Comparison of ENCODE assay signal across 29 mouse cellular contexts in the genomic region with DNA sequence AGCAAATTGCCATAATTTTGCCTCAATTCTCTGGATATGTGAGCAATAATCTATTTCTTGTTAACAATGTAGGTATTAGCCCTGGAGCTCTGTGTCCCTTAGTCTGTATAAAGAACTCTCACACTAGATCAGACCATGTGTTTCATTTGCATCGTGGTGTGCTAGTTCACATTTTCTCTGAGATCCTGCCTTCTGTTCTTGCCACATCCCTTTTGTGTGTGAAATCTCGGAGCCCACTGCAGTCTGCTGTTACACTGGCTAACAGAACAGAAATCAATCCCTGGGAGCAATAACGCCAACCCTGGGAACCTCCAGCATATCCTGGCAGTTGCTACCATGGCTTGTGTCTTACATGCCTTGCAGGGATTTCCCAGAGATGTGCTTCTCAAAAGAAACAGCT.
"Had no signal": no experiment of that assay in that cellular context is flagged by ENCODE, and none has a peak within 500 bp of the region (broad histone marks: within the 10 kb centered on the region; RNA-seq: fewer than 3 reads in every experiment).

No protein-coding gene starts in this region.

- ATAC-seq: hindbrain, embryonic 16.5 days; inflammation-experienced regulatory T-cells, adult 6 months; intestine, embryonic 15.5 days; intestine, postnatal 0 days; liver, postnatal 0 days had no signal

- H3K36me3 ChIP-seq: heart, embryonic 10.5 days; heart, embryonic 12.5 days; hindbrain, embryonic 10.5 days; hindbrain, embryonic 12.5 days; intestine, embryonic 15.5 days; limb, embryonic 10.5 days; limb, embryonic 12.5 days; liver, embryonic 13.5 days; liver, embryonic 15.5 days had no signal

- H3K9me3 ChIP-seq: heart, embryonic 10.5 days; heart, embryonic 12.5 days; hindbrain, embryonic 10.5 days; hindbrain, embryonic 12.5 days; intestine, embryonic 15.5 days; limb, embryonic 10.5 days; limb, embryonic 12.5 days; liver, embryonic 13.5 days; liver, embryonic 15.5 days had no signal

- H3K9ac ChIP-seq: heart, embryonic 12.5 days; hindbrain, embryonic 12.5 days; hindbrain, embryonic 14.5 days; intestine, embryonic 15.5 days; limb, embryonic 12.5 days; liver, embryonic 13.5 days; liver, embryonic 15.5 days; liver, postnatal 0 days had no signal

- DNase-seq: gastrocnemius, adult 2 months; gastrocnemius, postnatal 10 days; gastrocnemius, postnatal 25 days; heart, adult 18-20 months; heart, postnatal 10 days; heart, postnatal 4 days; kidney, adult 18-20 months; kidney, adult 8-10 months; kidney, postnatal 10 days; kidney, postnatal 25 days; kidney, postnatal 4 days; liver; liver, embryonic 13.5 days; liver, postnatal 0 days had no signal

- H3K4me2 ChIP-seq: heart, embryonic 12.5 days; hindbrain, embryonic 12.5 days; hindbrain, embryonic 14.5 days; intestine, embryonic 15.5 days; limb, embryonic 12.5 days; liver, embryonic 11.5 days; liver, embryonic 13.5 days; liver, embryonic 15.5 days had no signal

- H3K27me3 ChIP-seq: heart, embryonic 12.5 days; hindbrain, embryonic 12.5 days; intestine, embryonic 15.5 days; limb, embryonic 12.5 days; liver, embryonic 13.5 days; liver, embryonic 15.5 days had no signal

- H3K4me1 ChIP-seq: heart, embryonic 10.5 days; heart, embryonic 12.5 days; hindbrain, embryonic 10.5 days; hindbrain, embryonic 12.5 days; intestine, embryonic 15.5 days; limb, embryonic 10.5 days; limb, embryonic 12.5 days; liver, embryonic 13.5 days; liver, embryonic 15.5 days had no signal

- H3K27ac ChIP-seq: gastrocnemius, adult 2 months; heart, embryonic 10.5 days; hindbrain, embryonic 10.5 days; hindbrain, embryonic 12.5 days; hindbrain, embryonic 14.5 days; intestine, embryonic 15.5 days; layer of hippocampus, adult 2 months; left cerebral cortex, adult 2 months; limb, embryonic 10.5 days; limb, embryonic 12.5 days; liver, embryonic 13.5 days; liver, embryonic 15.5 days had no signal

- H3K4me3 ChIP-seq: gastrocnemius, adult 2 months; heart, embryonic 10.5 days; heart, embryonic 12.5 days; hindbrain, embryonic 10.5 days; hindbrain, embryonic 12.5 days; intestine, embryonic 15.5 days; layer of hippocampus, adult 2 months; left cerebral cortex, adult 2 months; limb, embryonic 10.5 days; limb, embryonic 12.5 days; liver, embryonic 13.5 days; liver, embryonic 15.5 days had no signal
